Mouse (Mus musculus) cerebellum, adult 11 months (tissue): ENCODE data around the gene Btrc.

Source experiments
- DNase-seq: peaks from one replicate; pipeline ENCODE4 v3.0.0; 2022

Gene Btrc

GRCm38 (mm10) chr19:45575632-45576001, 212.1 kb downstream of the Btrc start:
- DNase-seq: no peak

GRCm38 (mm10) chr19:45577141-45577750, 213.7 kb downstream of the Btrc start:
- no peak for DNase-seq

GRCm38 (mm10) chr19:45578976-45579375, 215.4 kb downstream of the Btrc start:
- no peak for DNase-seq

GRCm38 (mm10) chr19:45579416-45579815, 215.9 kb downstream of the Btrc start:
- no peak for DNase-seq
